Mouse (Mus musculus) CH12.LX (cell line): ENCODE measurements around the gene Nnat.

Source experiments
- CTCF ChIP-seq, 2 experiments: IDR thresholded peaks in 1 of 2; conservative IDR thresholded peaks in 1 of 2; 2 replicates each; pipeline ENCODE4 v1.5.1; 2011 to 2012; ENCODE audit warnings: low read depth in 2 of 2, low read length in 2 of 2, improper control_type of control experiment in 1 of 2, inconsistent platforms in 1 of 2, mild to moderate bottlenecking in 1 of 2, moderate library complexity in 1 of 2
- EP300 ChIP-seq: IDR thresholded peaks from 2 replicates; pipeline ENCODE4 v1.6.1; 2011; ENCODE audit warnings: low read length, improper control_type of control experiment
- MAFK ChIP-seq: IDR thresholded peaks from 2 replicates; pipeline ENCODE4 v1.6.1; 2011; ENCODE audit warnings: low read length, improper control_type of control experiment; ENCODE audit not compliant: insufficient replicate concordance
- MYC ChIP-seq: IDR thresholded peaks from 2 replicates; pipeline ENCODE4 v1.6.1; 2011; ENCODE audit warnings: low read depth, mild to moderate bottlenecking, improper control_type of control experiment, low read length
- PAX5 ChIP-seq: IDR thresholded peaks from 2 replicates; pipeline ENCODE4 v1.6.1; 2012; ENCODE audit warnings: low read length, inconsistent platforms, mixed read lengths
- SIN3A ChIP-seq: IDR thresholded peaks from 2 replicates; pipeline ENCODE4 v1.6.1; 2012; ENCODE audit warnings: low read length, improper control_type of control experiment, inconsistent platforms
- USF1 ChIP-seq: IDR thresholded peaks from 2 replicates; pipeline ENCODE4 v1.6.1; 2014; ENCODE audit warnings: low read depth, mild to moderate bottlenecking, inconsistent platforms, low read length, improper control_type of control experiment

GRCm38 (mm10) chr2:157560302-157560701, 424 bp downstream of the Nnat start:
- TF ChIP-seq USF1 = no peak
- no peak for TF ChIP-seq CTCF (conservative IDR thresholded peaks at IDR 0.05 in 1 of 2, IDR thresholded peaks at IDR 0.05 in 1 of 2; ENCODE audit: low read depth in 2 of 2, low read length in 2 of 2)
- TF ChIP-seq PAX5 = no peak
- TF ChIP-seq MAFK = no peak
- no peak for TF ChIP-seq SIN3A
- TF ChIP-seq EP300 = no peak
- TF ChIP-seq MYC = no peak
